Mouse (Mus musculus) lung, adult 2 months (tissue): Measurements from ENCODE around the gene Nol7. TPM values are rescaled to one million over a fixed set of nuclear protein-coding genes. Genes with fewer than 3 reads are reported as not detected.

ENCODE experiments used
- DNase-seq: peaks from one replicate; pipeline ENCODE4 v3.0.0; 2022
- H3K4me1 ChIP-seq: fragments of 200-500 bp; 2 replicates; pipeline ENCODE4 v1.6.1; 2011; ENCODE audit warnings: low read length; ENCODE audit not compliant: control insufficient read depth, insufficient read depth
- H3K4me3 ChIP-seq: fragments of 200-500 bp; replicated peaks from 2 replicates; pipeline ENCODE3; 2011; ENCODE audit warnings: low read depth, mild to moderate bottlenecking, control low read depth, low read length; ENCODE audit errors: extremely low read depth
- CTCF ChIP-seq: fragments of 200-500 bp; IDR thresholded peaks from 2 replicates; pipeline ENCODE4 v1.5.1; 2011; ENCODE audit warnings: mild to moderate bottlenecking, low read length, control low read depth; ENCODE audit not compliant: insufficient read depth
- POLR2A ChIP-seq: fragments of 200-500 bp; IDR thresholded peaks from 2 replicates; pipeline ENCODE4 v1.6.1; 2011; ENCODE audit warnings: low read depth, mild to moderate bottlenecking, control low read depth, low read length, borderline replicate concordance; ENCODE audit errors: extremely low read depth
- WGBS: fragments of 180-500 bp; shearing (Covaris S2); methylation state at CpG from one replicate; pipeline ENCODE4 v1.1.7; 2018; 5-methylcytosine and 5-hydroxymethylcytosine counted together
- polyA plus RNA-seq: library from polyadenylated mRNA; depleted of rRNA; stranded (reverse); fragments of >200 nt; gene quantifications from 2 replicates; pipeline ENCODE4 v1.2.3, GENCODE M21; 2012

The Nol7 gene
- polyA plus RNA-seq, 1 experiment: 45.6 TPM

- WGBS: 78% methylated on average over 7 of the region's 7 CpGs
- no peak for TF ChIP-seq POLR2A
- TF ChIP-seq CTCF: no peak
- no peak for DNase-seq
- Histone ChIP-seq H3K4me1 (no peaks in the 10 kb centered on the region), H3K4me3 (no peak overlapping the region)
These were observed 14.1 kb downstream of the Nol7 start for GRCm38 (mm10) chr13:43412311-43412710.

DNA sequence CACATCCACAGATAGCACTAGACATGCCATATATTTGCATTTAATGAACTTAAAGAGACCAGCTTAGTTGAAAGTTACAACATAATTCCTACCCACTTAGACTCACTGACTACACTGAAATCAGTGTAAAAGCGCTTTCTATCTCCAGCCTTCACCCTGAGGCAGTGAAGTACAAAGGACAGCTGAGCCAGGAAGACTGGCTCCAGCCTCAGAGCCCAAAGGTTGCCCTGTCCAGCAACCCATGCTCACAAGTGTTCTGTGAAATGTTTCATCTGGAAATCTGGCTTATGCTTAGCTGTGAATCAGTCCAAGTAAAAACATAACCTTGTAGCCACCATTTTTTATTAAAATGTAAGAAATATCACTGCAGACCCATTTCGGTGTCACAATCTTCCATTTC, 15.4 kb downstream of the Nol7 start:
- no peak overlapping the region for H3K4me3 ChIP-seq
- 77% methylated on average over 2 of the region's 2 CpGs for WGBS
- H3K4me1 ChIP-seq: no peaks in the 10 kb centered on the region
- DNase-seq: no peak
- TF ChIP-seq POLR2A: no peak
- no peak for TF ChIP-seq CTCF

GRCm38 (mm10) chr13:43415249-43415648, 17.1 kb downstream of the Nol7 start:
- no peak for TF ChIP-seq CTCF
- 74% methylated on average over 1 of the region's 1 CpGs for WGBS
- DNase-seq: no peak
- no peaks in the 10 kb centered on the region for H3K4me1 ChIP-seq
- no peak overlapping the region for H3K4me3 ChIP-seq

- Histone ChIP-seq H3K4me1 (no peaks in the 10 kb centered on the region), H3K4me3 (no peak overlapping the region)
- DNase-seq: no peak
- no peak for TF ChIP-seq POLR2A
- TF ChIP-seq CTCF: no peak
- 86% methylated on average over 4 of the region's 4 CpGs for WGBS
These were observed 30.2 kb downstream of the Nol7 start for GRCm38 (mm10) chr13:43428436-43428835.

- peaks cover 3% of the 10 kb centered on the region; the same call in 1 of the 2 replicates for H3K4me1 ChIP-seq
- 80% methylated on average over 2 of the region's 2 CpGs for WGBS
- no peak overlapping the region for H3K4me3 ChIP-seq
- TF ChIP-seq POLR2A: no peak
- TF ChIP-seq CTCF: no peak
- no peak for DNase-seq
These were observed 35.2 kb downstream of the Nol7 start for GRCm38 (mm10) chr13:43433395-43433794.

- WGBS: 83% methylated on average over 1 of the region's 1 CpGs
- TF ChIP-seq POLR2A (no peak), CTCF (no peak)
- DNase-seq: no peak
- peaks cover 12% of the 10 kb centered on the region for H3K4me1 ChIP-seq
- no peak overlapping the region for H3K4me3 ChIP-seq
These were observed 42.2 kb downstream of the Nol7 start for GRCm38 (mm10) chr13:43440376-43440775.

GRCm38 (mm10) chr13:43442551-43442950, 44.4 kb downstream of the Nol7 start:
- no peak for DNase-seq
- Histone ChIP-seq H3K4me3 (no peak overlapping the region), H3K4me1 (peaks cover 10% of the 10 kb centered on the region)
- no peak for TF ChIP-seq CTCF
- TF ChIP-seq POLR2A: no peak
- 47% methylated on average over 1 of the region's 1 CpGs for WGBS

GRCm38 (mm10) chr13:43443706-43444105, 45.5 kb downstream of the Nol7 start:
- WGBS: 93% methylated on average over 4 of the region's 4 CpGs
- Histone ChIP-seq H3K4me1 (peaks cover 12% of the 10 kb centered on the region), H3K4me3 (no peak overlapping the region)
- no peak for TF ChIP-seq POLR2A
- TF ChIP-seq CTCF: no peak
- no peak for DNase-seq

DNA sequence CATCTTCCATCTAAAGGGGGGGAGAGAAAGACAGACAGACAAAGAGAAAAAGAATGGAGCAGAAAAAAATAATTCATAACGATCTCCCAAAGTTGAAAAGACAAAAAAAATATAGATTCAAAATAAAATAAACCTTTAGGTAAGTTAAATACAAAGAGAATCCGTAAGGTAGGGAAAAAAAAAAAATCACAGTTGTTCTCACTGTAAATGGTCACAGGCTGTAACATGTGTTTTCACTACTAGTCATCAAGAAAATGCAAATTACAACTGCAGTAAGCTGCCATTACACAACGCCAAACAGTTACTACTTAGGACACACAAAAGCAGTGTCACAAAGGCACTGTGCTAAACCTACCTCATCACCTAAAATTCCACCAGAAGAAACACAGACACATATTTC, 46.5 kb downstream of the Nol7 start:
- no peak overlapping the region for H3K4me3 ChIP-seq
- WGBS: 90% methylated on average over 3 of the region's 3 CpGs
- no peak for DNase-seq
- H3K4me1 ChIP-seq: peaks cover 13% of the 10 kb centered on the region
- TF ChIP-seq CTCF (no peak), POLR2A (no peak)

- 64% methylated on average over 4 of the region's 4 CpGs for WGBS
- DNase-seq: no peak
- TF ChIP-seq POLR2A (no peak), CTCF (no peak)
- Histone ChIP-seq H3K4me1 (peaks cover 12% of the 10 kb centered on the region; the same call in 1 of the 2 replicates), H3K4me3 (no peak overlapping the region)
These were observed 47.6 kb downstream of the Nol7 start for GRCm38 (mm10) chr13:43445754-43446153.
